Mouse (Mus musculus) bone marrow, adult 2 months (tissue): ENCODE results near the gene Pcbd2. TPM values are rescaled to one million over a fixed set of nuclear protein-coding genes. Genes with fewer than 3 reads are reported as not detected.
A peak's percentile ranks its signal among the peaks of the same experiment; 100 is the strongest.

ENCODE experiments used
- H3K27ac ChIP-seq: fragments of 200-500 bp; 2 replicates; pipeline ENCODE4 v1.5.1; 2012; ENCODE audit warnings: low read depth, mild to moderate bottlenecking, control low read depth, inconsistent platforms, low read length; ENCODE audit not compliant: control insufficient read depth, poor library complexity, insufficient read depth
- H3K4me1 ChIP-seq: fragments of 200-500 bp; 2 replicates; pipeline ENCODE4 v1.6.1; 2011; ENCODE audit warnings: low read length; ENCODE audit not compliant: control insufficient read depth, insufficient read depth
- H3K4me3 ChIP-seq: fragments of 200-500 bp; replicated peaks from 2 replicates; pipeline ENCODE3; 2011; ENCODE audit warnings: mild to moderate bottlenecking, low read depth, low read length, control low read depth; ENCODE audit not compliant: control insufficient read depth
- CTCF ChIP-seq: fragments of 200-500 bp; IDR thresholded peaks from 2 replicates; pipeline ENCODE4 v1.5.1; 2011; ENCODE audit warnings: low read length, control low read depth; ENCODE audit not compliant: control insufficient read depth, insufficient read depth
- POLR2A ChIP-seq: fragments of 200-500 bp; IDR thresholded peaks from 2 replicates; pipeline ENCODE4 v1.6.1; 2011; ENCODE audit warnings: low read depth, mild to moderate bottlenecking, control low read depth, low read length, borderline replicate concordance; ENCODE audit not compliant: control insufficient read depth
- WGBS: fragments of 180-500 bp; shearing (Covaris S2); methylation state at CpG from one replicate; pipeline ENCODE4 v1.1.7; 2018; 5-methylcytosine and 5-hydroxymethylcytosine counted together
- polyA plus RNA-seq: library from polyadenylated mRNA; stranded (reverse); fragments of >200 nt; gene quantifications from 2 replicates; pipeline ENCODE4 v1.2.4, GENCODE M21; 2011; ENCODE audit warnings: low replicate concordance; ENCODE audit not compliant: missing spikeins, insufficient read depth, insufficient read length

Pcbd2 gene
- polyA plus RNA-seq, 1 experiment, result 24.1 TPM

DNA sequence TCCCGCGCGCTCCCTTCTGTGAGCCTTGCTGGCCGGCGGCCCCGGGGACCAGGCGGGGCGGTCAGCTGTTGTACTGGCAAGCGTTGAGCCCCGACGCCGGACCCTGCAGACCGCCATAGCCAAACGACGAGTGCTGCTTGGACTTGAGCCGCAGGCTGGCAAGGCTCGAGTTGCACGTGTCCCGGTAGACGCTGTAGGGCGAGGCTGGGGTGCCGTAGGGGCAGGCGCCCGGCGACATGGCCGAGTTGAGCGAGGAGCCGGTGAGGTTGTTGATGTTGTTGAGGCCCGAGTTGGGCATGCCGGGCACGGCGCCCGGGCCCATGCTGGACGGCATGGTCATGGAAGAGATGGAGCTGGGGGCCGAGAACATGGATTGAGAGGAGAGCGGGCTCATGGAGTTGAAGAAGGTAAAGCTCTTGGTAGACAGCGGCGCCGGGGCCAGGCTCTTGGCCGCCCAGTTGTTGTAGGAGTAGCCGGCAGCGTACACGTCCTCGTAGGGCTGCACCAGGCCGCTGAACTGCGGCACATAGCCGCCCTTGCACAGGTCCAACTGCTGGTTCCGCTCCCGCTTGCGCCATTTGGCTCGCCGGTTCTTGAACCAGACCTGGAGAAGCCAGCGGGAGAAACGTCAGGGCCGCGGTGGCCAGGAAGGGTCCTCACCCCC lies 99.0 kb downstream of the Pcbd2 start:
- no peak for TF ChIP-seq CTCF
- TF ChIP-seq POLR2A, result peak; percentile 15; the same call in 1 of the 2 replicates
- 8% methylated on average over 56 of the region's 56 CpGs for WGBS
- H3K4me3 ChIP-seq, result no peak overlapping the region
- no peaks in the 10 kb centered on the region for H3K4me1 ChIP-seq
- no peak overlapping the region; the same call in 1 of the 2 replicates for H3K27ac ChIP-seq

Other genes starting within 250 kb of the Pcbd2 start
- 2.2 and 3.5 TPM in 2 replicates for gene Dbn1, start 239.3 kb upstream of the Pcbd2 start, polyA plus RNA-seq
- gene Pdlim7, start 213.7 kb upstream of the Pcbd2 start, polyA plus RNA-seq, result 21.9 and 89.6 TPM in 2 replicates
- 80.8 and 191 TPM in 2 replicates for gene Dok3, start 198.1 kb upstream of the Pcbd2 start, polyA plus RNA-seq
- 21.4 and 40.3 TPM in 2 replicates for gene Ddx41, start 190.7 kb upstream of the Pcbd2 start, polyA plus RNA-seq
- gene Fam193b, start 156.2 kb upstream of the Pcbd2 start, polyA plus RNA-seq, result 104 and 152 TPM in 2 replicates
- 35.1 and 73.6 TPM in 2 replicates for gene Tmed9, start 153.6 kb upstream of the Pcbd2 start, polyA plus RNA-seq
- 7.4 and 10.9 TPM in 2 replicates for gene B4galt7, start 127.5 kb upstream of the Pcbd2 start, polyA plus RNA-seq
- gene Caml, start 104.4 kb upstream of the Pcbd2 start, polyA plus RNA-seq, result 26.9 TPM in 2 replicates
- 33.6 and 56.7 TPM in 2 replicates for gene Ddx46, start 92.3 kb upstream of the Pcbd2 start, polyA plus RNA-seq
- gene B230219D22Rik, start 34.2 kb upstream of the Pcbd2 start, polyA plus RNA-seq, result 10.9 and 13.9 TPM in 2 replicates
- gene Txndc15, start 12.7 kb upstream of the Pcbd2 start, polyA plus RNA-seq, result 10.0 and 12.3 TPM in 2 replicates
- 0.74 TPM in 1 of 2 replicates, not detected in the other for gene Catsper3, start 57.2 kb downstream of the Pcbd2 start, polyA plus RNA-seq
- 0.82 and 0.92 TPM in 2 replicates for gene Pitx1, start 108.8 kb downstream of the Pcbd2 start, polyA plus RNA-seq